8 mouse cellular contexts compared by ENCODE assay signal in the genomic region with DNA sequence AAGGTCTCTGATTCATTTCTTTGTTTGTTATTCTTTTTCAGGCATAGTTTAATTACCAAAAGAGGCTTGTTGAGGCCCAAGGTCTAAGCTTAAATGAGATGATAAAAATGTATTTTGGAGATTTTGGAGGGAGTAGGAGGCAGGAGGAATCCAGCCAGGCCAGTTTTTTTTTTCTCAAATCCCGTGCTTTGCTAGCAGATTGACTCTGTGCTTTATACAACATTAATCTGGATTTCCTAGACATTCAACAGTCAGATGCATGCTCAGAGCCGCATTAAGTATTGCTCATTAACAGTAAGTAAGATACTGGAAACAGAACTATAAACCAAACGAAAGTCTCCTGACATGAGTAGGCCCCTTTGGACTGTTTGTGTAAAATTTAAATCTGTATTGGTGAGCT.
DNase-seq lines count a peak whose midpoint lies in the region; ATAC-seq and TF ChIP-seq lines count a peak whose summit lies in the region.

No protein-coding gene starts in this region.

- peaks cover 19% of the 10 kb centered on the region for H3K4me1 ChIP-seq in heart, embryonic 13.5 days
- H3K4me1 ChIP-seq in forebrain, embryonic 12.5 days = peaks cover 24% of the 10 kb centered on the region
- peaks cover 11% of the 10 kb centered on the region for H3K4me1 ChIP-seq in limb, embryonic 14.5 days (ENCODE audit: control insufficient read depth, insufficient read depth, low read length)

- no peaks in the 10 kb centered on the region for H3K27me3 ChIP-seq in heart, embryonic 13.5 days (replicated peaks)
- no peaks in the 10 kb centered on the region for H3K27me3 ChIP-seq in forebrain, embryonic 12.5 days
- H3K27me3 ChIP-seq in limb, embryonic 14.5 days (ENCODE audit: control insufficient read depth, insufficient read depth, low read length) = no peaks in the 10 kb centered on the region

- 48% methylated on average over 3 of the region's 3 CpGs for WGBS in heart, embryonic 13.5 days
- 7% methylated on average over 3 of the region's 3 CpGs for WGBS in forebrain, embryonic 12.5 days
- WGBS in limb, embryonic 14.5 days = 26% methylated on average over 3 of the region's 3 CpGs

- no peaks in the 10 kb centered on the region for H3K9me3 ChIP-seq in heart, embryonic 13.5 days
- H3K9me3 ChIP-seq in forebrain, embryonic 12.5 days = no peaks in the 10 kb centered on the region
- H3K9me3 ChIP-seq in limb, embryonic 14.5 days (ENCODE audit: control insufficient read depth, low read length) = no peaks in the 10 kb centered on the region

- ATAC-seq in heart, embryonic 13.5 days (ENCODE audit: extremely low read depth, insufficient number of reproducible peaks, low FRiP score, low TSS enrichment) = no peak
- peak; percentile 43; the same call in 1 of the 2 replicates for ATAC-seq in forebrain, embryonic 12.5 days (ENCODE audit: low FRiP score)
- ATAC-seq in limb, embryonic 14.5 days (ENCODE audit: low FRiP score, low read depth) = no peak

- H3K27ac ChIP-seq in heart, embryonic 13.5 days (replicated peaks) = peak overlapping the region; percentile 72
- H3K27ac ChIP-seq in forebrain, embryonic 12.5 days = peak overlapping the region; percentile 79
- H3K27ac ChIP-seq in limb, embryonic 14.5 days (replicated peaks; ENCODE audit: low read depth, low read length) = peak overlapping the region; percentile 53

- no peaks in the 10 kb centered on the region for H3K36me3 ChIP-seq in heart, embryonic 13.5 days
- H3K36me3 ChIP-seq in forebrain, embryonic 12.5 days (replicated peaks) = no peaks in the 10 kb centered on the region
- no peaks in the 10 kb centered on the region for H3K36me3 ChIP-seq in limb, embryonic 14.5 days (ENCODE audit: control insufficient read depth, insufficient read depth, low read length)

- no peak overlapping the region for H3K4me3 ChIP-seq in heart, embryonic 13.5 days
- H3K4me3 ChIP-seq in forebrain, embryonic 12.5 days (replicated peaks) = no peak overlapping the region
- no peak overlapping the region for H3K4me3 ChIP-seq in limb, embryonic 14.5 days (replicated peaks; ENCODE audit: low read length)

- no peak for TF ChIP-seq POLR2A in limb, embryonic 14.5 days (IDR thresholded peaks at IDR 0.05; ENCODE audit: borderline replicate concordance, extremely low read depth, insufficient read depth, insufficient read length)

- no peak for DNase-seq in heart, adult 8-10 months (ENCODE audit: low spot score)
- peak; percentile 5 for DNase-seq in Muller cell, postnatal 12 days (ENCODE audit: inconsistent ontology term)
- peak; percentile 16 for DNase-seq in limb, embryonic 14.5 days (ENCODE audit: low spot score)
- no peak for DNase-seq in cerebellum, adult 11-12 months
- no peak for DNase-seq in thymus, postnatal 0 days (ENCODE audit: low spot score)
- no peak for DNase-seq in lung, adult 18-20 months

- 0 out of 2 replicates have a peak overlapping the region, but pooled peaks have one; percentile 24 for H3K9ac ChIP-seq in heart, embryonic 13.5 days
- no peak overlapping the region for H3K9ac ChIP-seq in forebrain, embryonic 12.5 days
- H3K9ac ChIP-seq in limb, embryonic 14.5 days (ENCODE audit: low read depth, low read length, severe bottlenecking) = no peak overlapping the region

- no peak overlapping the region for H3K4me2 ChIP-seq in heart, embryonic 13.5 days
- no peak overlapping the region for H3K4me2 ChIP-seq in forebrain, embryonic 12.5 days
- no peak overlapping the region for H3K4me2 ChIP-seq in limb, embryonic 14.5 days (replicated peaks; ENCODE audit: low read depth, low read length, severe bottlenecking)

Comparison
In these comparisons a context has a peak if more than half of its experiments do, and no peak if none do; other contexts are left out.
1. DNase-seq: peak in Muller cell, postnatal 12 days (single experiment) and limb, embryonic 14.5 days (single experiment); none in heart, adult 8-10 months (single experiment), cerebellum, adult 11-12 months (single experiment), thymus, postnatal 0 days (single experiment) and lung, adult 18-20 months (0 of 2).
2. Peak in every context shown above with its lines, with median percentiles within 50 percentile points of each other: H3K27ac ChIP-seq.